Mouse (Mus musculus): ENCODE results near the gene Brpf1. TPM values are rescaled to one million over a fixed set of nuclear protein-coding genes. Genes with fewer than 3 reads are reported as not detected.
"Not testable (repeated sequence)": the region's sequence is repeated elsewhere in the genome, so short reads cannot be mapped to it uniquely, and the experiment has no call there.

Brpf1 gene
- polyA plus RNA-seq, 1 experiment from 2014 or later, result 6.5 TPM

DNA sequence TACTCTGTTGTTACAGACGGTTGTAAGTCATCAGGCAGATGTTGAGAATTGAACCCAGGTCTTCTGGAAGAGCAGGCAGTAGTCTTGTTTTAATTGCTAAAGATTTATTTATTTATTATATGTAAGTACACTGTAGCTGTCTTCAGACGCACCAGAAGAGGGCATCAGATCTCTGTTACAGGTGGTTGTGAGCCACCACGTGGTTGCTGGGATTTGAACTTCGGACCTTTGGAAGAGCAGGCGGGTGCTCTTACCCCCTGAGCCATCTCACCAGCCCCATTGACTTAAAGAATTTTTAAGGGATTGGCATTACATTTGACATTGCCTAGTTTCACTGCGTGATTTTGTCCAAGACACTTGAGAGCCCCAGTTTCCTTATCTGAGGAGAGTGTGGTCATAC is 25.8 kb downstream of the Brpf1 start:
- peak; percentile 16 for ATAC-seq (ENCODE audit: low FRiP score, low TSS enrichment)
- WGBS, result 62% methylated on average over 6 of the region's 6 CpGs
- H3K9ac ChIP-seq (ENCODE audit: low read length); H3K4me1 ChIP-seq (replicated peaks; ENCODE audit: control insufficient read depth, insufficient read depth); H3K4me2 ChIP-seq (replicated peaks; ENCODE audit: low read depth); H3K36me3 ChIP-seq (ENCODE audit: control insufficient read depth, insufficient read depth, low read length); DNase-seq (ENCODE audit: low spot score); H3K4me3 ChIP-seq (ENCODE audit: low read depth, low read length); H3K9me3 ChIP-seq (ENCODE audit: control insufficient read depth, low read length); H3K27me3 ChIP-seq (ENCODE audit: control insufficient read depth, insufficient read depth, low read length): not testable (repeated sequence)
- H3K27ac ChIP-seq (replicated peaks), result peak overlapping the region; percentile 63
- TF ChIP-seq CTCF (IDR thresholded peaks at IDR 0.05; ENCODE audit: low read depth), result peak; percentile 40

GRCm38 (mm10) chr6:113333137-113333950 is 26.4 kb downstream of the Brpf1 start:
- TF ChIP-seq CTCF (IDR thresholded peaks at IDR 0.05; ENCODE audit: low read depth), result no peak
- no peak for TF ChIP-seq EP300 (optimal IDR thresholded peaks at IDR 0.05)
- ATAC-seq (ENCODE audit: low FRiP score, low TSS enrichment) (peak; percentile 77), DNase-seq (ENCODE audit: low spot score) (peak; percentile 75)
- Histone ChIP-seq H3K4me3 (ENCODE audit: low read depth, low read length) (no peak overlapping the region), H3K27me3 (ENCODE audit: control insufficient read depth, insufficient read depth, low read length) (no peaks in the 10 kb centered on the region), H3K36me3 (ENCODE audit: control insufficient read depth, insufficient read depth, low read length) (peaks cover 12% of the 10 kb centered on the region), H3K27ac (replicated peaks) (peak overlapping the region; percentile 63), H3K9ac (ENCODE audit: low read length) (no peak overlapping the region), H3K4me2 (replicated peaks; ENCODE audit: low read depth) (no peak overlapping the region), H3K4me1 (replicated peaks; ENCODE audit: control insufficient read depth, insufficient read depth) (no peaks in the 10 kb centered on the region), H3K9me3 (ENCODE audit: control insufficient read depth, low read length) (no peaks in the 10 kb centered on the region)
- 60% methylated on average over 14 of the region's 14 CpGs for WGBS

DNA sequence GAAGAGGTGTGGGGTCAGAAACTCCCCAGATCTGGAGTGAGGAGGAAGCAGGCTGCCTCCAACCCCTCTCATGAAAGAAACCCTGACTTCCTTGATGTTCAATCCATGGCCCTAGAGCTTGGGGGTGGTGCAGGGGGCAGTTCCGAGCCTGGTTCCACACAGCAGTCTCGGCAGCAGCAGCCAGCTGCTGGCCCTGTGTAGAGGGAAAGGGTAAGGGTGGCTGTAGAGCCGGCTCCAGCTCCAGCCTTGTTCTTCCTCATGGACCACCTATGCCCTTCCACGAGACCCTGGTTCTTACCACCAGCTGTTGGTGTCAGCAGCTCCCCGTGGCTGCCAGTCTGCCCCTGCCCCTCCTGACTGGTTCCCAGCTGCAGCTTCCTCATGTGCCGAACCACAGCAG is 27.3 kb downstream of the Brpf1 start:
- no peak overlapping the region for H3K9ac ChIP-seq (ENCODE audit: low read length)
- no peak overlapping the region for H3K4me2 ChIP-seq (replicated peaks; ENCODE audit: low read depth)
- no peaks in the 10 kb centered on the region for H3K27me3 ChIP-seq (ENCODE audit: control insufficient read depth, insufficient read depth, low read length)
- no peak for ATAC-seq (ENCODE audit: low FRiP score, low TSS enrichment)
- no peak overlapping the region for H3K27ac ChIP-seq (replicated peaks)
- no peaks in the 10 kb centered on the region for H3K9me3 ChIP-seq (ENCODE audit: control insufficient read depth, low read length)
- TF ChIP-seq EP300 (optimal IDR thresholded peaks at IDR 0.05), result no peak
- no peak for TF ChIP-seq CTCF (IDR thresholded peaks at IDR 0.05; ENCODE audit: low read depth)
- WGBS, result 76% methylated on average over 6 of the region's 6 CpGs
- H3K36me3 ChIP-seq (ENCODE audit: control insufficient read depth, insufficient read depth, low read length), result peaks cover 12% of the 10 kb centered on the region
- no peaks in the 10 kb centered on the region for H3K4me1 ChIP-seq (replicated peaks; ENCODE audit: control insufficient read depth, insufficient read depth)
- DNase-seq (ENCODE audit: low spot score), result no peak
- H3K4me3 ChIP-seq (ENCODE audit: low read depth, low read length), result no peak overlapping the region

DNA sequence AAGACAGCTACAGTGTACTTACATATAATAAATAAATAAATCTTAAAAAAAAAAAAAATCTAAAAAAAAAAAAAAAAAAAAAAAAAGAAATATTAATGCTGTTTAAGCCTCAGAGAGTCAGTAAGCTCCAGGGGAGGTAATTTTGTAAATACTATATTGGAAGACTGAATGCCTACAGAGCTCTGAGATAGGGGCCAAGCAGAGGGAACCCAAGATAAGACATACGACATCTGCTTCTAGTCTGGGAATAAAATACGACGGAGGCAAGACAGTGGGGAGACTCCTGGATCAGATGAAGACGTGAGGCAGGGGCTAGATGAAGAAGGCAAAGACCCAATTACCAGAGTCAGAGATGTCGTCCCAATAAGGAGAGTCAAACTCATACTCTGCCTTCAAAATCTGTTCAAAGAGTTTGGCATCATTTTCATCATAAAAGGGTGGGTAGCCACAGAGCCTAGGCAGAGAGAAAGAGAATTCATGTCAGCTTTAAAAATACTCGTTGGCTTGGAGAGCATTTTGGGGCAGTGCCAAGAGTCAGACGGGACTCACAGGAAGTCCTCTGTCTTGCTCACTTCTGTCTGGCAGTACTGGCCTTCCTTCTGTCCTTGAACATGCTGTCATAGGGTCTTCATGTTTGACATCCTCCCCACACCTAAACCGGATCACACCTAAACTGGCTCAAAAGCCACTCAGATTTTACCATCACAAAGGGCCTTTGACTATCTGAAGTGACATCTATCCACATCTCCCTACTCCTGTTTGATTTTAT is 30.1 kb downstream of the Brpf1 start:
- TF ChIP-seq CTCF (IDR thresholded peaks at IDR 0.05; ENCODE audit: low read depth) (no peak), EP300 (optimal IDR thresholded peaks at IDR 0.05) (no peak)
- Histone ChIP-seq H3K4me1 (replicated peaks; ENCODE audit: control insufficient read depth, insufficient read depth) (0 out of 2 replicates have a peak, but pooled peaks cover 2% of the 10 kb centered on the region), H3K9ac (ENCODE audit: low read length) (no peak overlapping the region), H3K27ac (replicated peaks) (no peak overlapping the region), H3K4me3 (ENCODE audit: low read depth, low read length) (no peak overlapping the region), H3K36me3 (ENCODE audit: control insufficient read depth, insufficient read depth, low read length) (peaks cover 12% of the 10 kb centered on the region), H3K4me2 (replicated peaks; ENCODE audit: low read depth) (no peak overlapping the region), H3K9me3 (ENCODE audit: control insufficient read depth, low read length) (no peaks in the 10 kb centered on the region), H3K27me3 (ENCODE audit: control insufficient read depth, insufficient read depth, low read length) (no peaks in the 10 kb centered on the region)
- DNase-seq (ENCODE audit: low spot score) (no peak), ATAC-seq (ENCODE audit: low FRiP score, low TSS enrichment) (no peak)
- 57% methylated on average over 8 of the region's 8 CpGs for WGBS

- WGBS, result 81% methylated on average over 6 of the region's 6 CpGs
- Histone ChIP-seq H3K4me1 (replicated peaks; ENCODE audit: control insufficient read depth, insufficient read depth) (peaks cover 5% of the 10 kb centered on the region; the same call in 1 of the 2 replicates), H3K27me3 (ENCODE audit: control insufficient read depth, insufficient read depth, low read length) (no peaks in the 10 kb centered on the region), H3K4me3 (ENCODE audit: low read depth, low read length) (no peak overlapping the region), H3K27ac (replicated peaks) (no peak overlapping the region), H3K9ac (ENCODE audit: low read length) (no peak overlapping the region), H3K36me3 (ENCODE audit: control insufficient read depth, insufficient read depth, low read length) (0 out of 2 replicates have a peak, but pooled peaks cover 3% of the 10 kb centered on the region), H3K4me2 (replicated peaks; ENCODE audit: low read depth) (no peak overlapping the region), H3K9me3 (ENCODE audit: control insufficient read depth, low read length) (no peaks in the 10 kb centered on the region)
- DNase-seq (ENCODE audit: low spot score), result no peak
- no peak for TF ChIP-seq CTCF (IDR thresholded peaks at IDR 0.05; ENCODE audit: low read depth)
- no peak for TF ChIP-seq EP300 (optimal IDR thresholded peaks at IDR 0.05)
- no peak for ATAC-seq (ENCODE audit: low FRiP score, low TSS enrichment)
Observed at GRCm38 (mm10) chr6:113341574-113341973, 34.6 kb downstream of the Brpf1 start.
